Comparison of ENCODE assay signal across 11 mouse cellular contexts in the genomic region with DNA sequence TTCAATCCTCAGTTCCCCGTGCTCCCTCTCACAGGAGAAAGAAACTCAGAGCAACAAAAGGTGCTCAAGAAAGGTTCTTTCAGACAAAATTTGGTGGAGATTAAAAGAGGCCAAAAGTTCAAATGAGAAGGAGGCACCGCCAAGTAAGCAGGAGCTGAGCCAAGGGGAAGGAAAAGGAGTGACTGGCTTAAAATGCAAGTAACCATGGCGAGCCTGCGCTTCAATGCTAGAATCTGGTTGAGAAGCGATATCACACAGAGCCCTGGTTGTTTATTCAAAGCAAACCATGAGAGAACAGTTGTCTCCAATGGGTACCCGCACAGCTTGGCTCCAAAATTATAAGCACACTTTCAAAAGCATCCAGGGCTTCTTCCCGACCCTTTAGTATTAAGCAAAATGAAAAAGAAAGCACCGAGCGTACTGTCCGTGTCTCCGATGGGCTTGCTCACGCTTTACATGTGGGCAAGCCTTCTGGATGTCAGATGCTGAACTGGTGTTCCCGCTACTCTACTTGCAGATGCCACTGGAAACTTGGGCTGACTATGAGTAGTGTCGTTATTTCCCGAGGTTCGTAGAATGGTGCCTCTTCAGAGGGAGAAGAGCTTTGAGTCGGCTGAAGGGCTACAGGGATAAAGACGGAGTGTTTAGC.
DNase-seq lines count a peak whose midpoint lies in the region; ATAC-seq lines count a peak whose summit lies in the region.
"Had no signal": no experiment of that assay in that cellular context is flagged by ENCODE, and none has a peak within 500 bp of the region (broad histone marks: within the 10 kb centered on the region; RNA-seq: fewer than 3 reads in every experiment).

No protein-coding gene starts in this region.

- no peak for ATAC-seq in cerebellum, adult (ENCODE audit: insufficient number of reproducible peaks, low FRiP score, low TSS enrichment)
- ATAC-seq: Patski had no signal

- peak; percentile 11 for DNase-seq in cerebellum, adult 11 months
- peak; percentile 51 for DNase-seq in cerebellum, adult 9-11 months
- DNase-seq in layer of hippocampus, adult 11-12 months (ENCODE audit: low spot score), result peak; percentile 54
- peak; percentile 62 for DNase-seq in left cerebral cortex, postnatal 4 days
- no peak for DNase-seq in spleen, postnatal 14 days (ENCODE audit: low spot score in 2 of 2)
- no peak for DNase-seq in gastrocnemius, postnatal 10 days
- no peak for DNase-seq in urinary bladder, postnatal 4 days (ENCODE audit: low spot score in 2 of 2)
- DNase-seq: gastrocnemius, postnatal 14 days; kidney, adult 11 months had no signal

- intact Hi-C loops in left cerebral cortex, postnatal 4 days (cut with DNase I), result no loop called here

Comparison
In these comparisons a context has a peak if more than half of its experiments do, and no peak if none do; other contexts are left out.
1. DNase-seq: peak in cerebellum, adult 11 months (single experiment), cerebellum, adult 9-11 months (single experiment), layer of hippocampus, adult 11-12 months (single experiment) and left cerebral cortex, postnatal 4 days (single experiment); none in spleen, postnatal 14 days (0 of 2), gastrocnemius, postnatal 10 days (single experiment) and urinary bladder, postnatal 4 days (0 of 2).